Mouse (Mus musculus) lung, postnatal 4 days (tissue): ENCODE measurements around the gene Ube2c.

ENCODE experiments used
- DNase-seq, 2 experiments: peaks; one replicate each; pipeline ENCODE4 v3.0.0; 2021

The Ube2c gene

GRCm38 (mm10) chr2:164769258-164770037 is at the start of gene Ube2c:
Ube2c (plus strand) TSS chr2:164769898.
- DNase-seq = peak; percentile 99

- no peak for DNase-seq
Measured at GRCm38 (mm10) chr2:164723276-164723675, 46.4 kb upstream of the Ube2c start.

- peak; percentile 47 to 74 for DNase-seq
Measured at GRCm38 (mm10) chr2:164725895-164726619, 43.6 kb upstream of the Ube2c start.

- no peak for DNase-seq
Measured at GRCm38 (mm10) chr2:164731719-164732118, 38.0 kb upstream of the Ube2c start.

GRCm38 (mm10) chr2:164733259-164733658 is 36.4 kb upstream of the Ube2c start:
- DNase-seq = no peak

- peak; percentile 11 to 46 for DNase-seq
Measured at GRCm38 (mm10) chr2:164734839-164735238, 34.9 kb upstream of the Ube2c start.

GRCm38 (mm10) chr2:164735446-164735845 is 34.3 kb upstream of the Ube2c start:
- DNase-seq = no peak

- no peak for DNase-seq
Measured at GRCm38 (mm10) chr2:164737377-164738090, 32.2 kb upstream of the Ube2c start.

- no peak for DNase-seq
Measured at GRCm38 (mm10) chr2:164739876-164740275, 29.8 kb upstream of the Ube2c start.

- DNase-seq = no peak
Measured at GRCm38 (mm10) chr2:164744987-164745386, 24.7 kb upstream of the Ube2c start.

GRCm38 (mm10) chr2:164745843-164746479 is 23.7 kb upstream of the Ube2c start, which contains the start of the genes Wfdc3 and Dnttip1:
Wfdc3 (minus strand) TSS chr2:164745931.
Dnttip1 (plus strand) TSS chr2:164745983.
- DNase-seq = peak; percentile 95

- DNase-seq = no peak
Measured at GRCm38 (mm10) chr2:164746693-164747092, 23.0 kb upstream of the Ube2c start.

GRCm38 (mm10) chr2:164748191-164748590 is 21.5 kb upstream of the Ube2c start:
- no peak for DNase-seq

GRCm38 (mm10) chr2:164748991-164749390 is 20.7 kb upstream of the Ube2c start:
- DNase-seq = no peak

GRCm38 (mm10) chr2:164752454-164752853 is 17.2 kb upstream of the Ube2c start:
- no peak for DNase-seq

- DNase-seq = no peak
Measured at GRCm38 (mm10) chr2:164754105-164754504, 15.6 kb upstream of the Ube2c start.

GRCm38 (mm10) chr2:164754800-164755199 is 14.9 kb upstream of the Ube2c start:
- no peak for DNase-seq

- DNase-seq = no peak
Measured at GRCm38 (mm10) chr2:164757841-164758240, 11.9 kb upstream of the Ube2c start.

GRCm38 (mm10) chr2:164758692-164759091 is 11.0 kb upstream of the Ube2c start:
- DNase-seq = no peak

- DNase-seq = no peak
Measured at GRCm38 (mm10) chr2:164760059-164760833, 9.5 kb upstream of the Ube2c start.

- DNase-seq = no peak
Measured at GRCm38 (mm10) chr2:164761502-164761901, 8.2 kb upstream of the Ube2c start.

- no peak for DNase-seq
Measured at GRCm38 (mm10) chr2:164761971-164762370, 7.7 kb upstream of the Ube2c start.
